Mouse (Mus musculus) thymus, adult 2 months (tissue): ENCODE results near the gene Sgsm3.

Experiments
- CTCF ChIP-seq: fragments of 200-500 bp; IDR thresholded peaks from 2 replicates; pipeline ENCODE4 v1.5.1; 2012; ENCODE audit warnings: mild to moderate bottlenecking, control low read depth, low read length, moderate library complexity, borderline replicate concordance; ENCODE audit not compliant: control insufficient read depth, poor library complexity, insufficient read depth; ENCODE audit errors: extremely low read depth
- POLR2A ChIP-seq: fragments of 200-500 bp; IDR thresholded peaks from 2 replicates; pipeline ENCODE4 v1.6.1; 2012; ENCODE audit warnings: mild to moderate bottlenecking, low read length, control low read depth, moderate library complexity; ENCODE audit not compliant: control insufficient read depth, poor library complexity, insufficient read depth; ENCODE audit errors: extremely low read depth

DNA sequence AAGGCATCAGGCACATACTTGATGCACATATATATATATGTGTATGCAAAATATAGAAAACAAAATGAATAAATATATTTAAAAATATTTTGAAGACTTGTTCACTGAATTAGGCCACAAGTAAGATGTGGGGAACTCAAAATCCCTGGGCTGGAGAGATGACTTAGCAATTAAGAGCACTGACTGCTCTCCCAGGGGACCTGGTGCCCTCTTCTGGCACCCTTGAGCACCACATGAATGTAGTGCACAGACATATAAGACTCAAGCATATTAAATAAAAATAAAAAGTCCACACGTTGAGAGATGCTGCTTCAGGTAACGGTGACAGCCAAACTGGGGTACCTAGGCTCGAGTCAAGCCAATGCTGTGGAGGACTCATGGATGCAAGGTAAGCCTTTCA lies 31.7 kb upstream of the Sgsm3 start:
- TF ChIP-seq CTCF (no peak), POLR2A (no peak)
